Mouse (Mus musculus) lung, adult 2 months (tissue): ENCODE results near the gene Nme3. TPM values are rescaled to one million over a fixed set of nuclear protein-coding genes. Genes with fewer than 3 reads are reported as not detected.

ENCODE experiments used
- DNase-seq: peaks from one replicate; pipeline ENCODE4 v3.0.0; 2022
- H3K4me1 ChIP-seq: fragments of 200-500 bp; 2 replicates; pipeline ENCODE4 v1.6.1; 2011; ENCODE audit warnings: low read length; ENCODE audit not compliant: control insufficient read depth, insufficient read depth
- H3K4me3 ChIP-seq: fragments of 200-500 bp; replicated peaks from 2 replicates; pipeline ENCODE3; 2011; ENCODE audit warnings: low read depth, mild to moderate bottlenecking, control low read depth, low read length; ENCODE audit errors: extremely low read depth
- CTCF ChIP-seq: fragments of 200-500 bp; IDR thresholded peaks from 2 replicates; pipeline ENCODE4 v1.5.1; 2011; ENCODE audit warnings: mild to moderate bottlenecking, low read length, control low read depth; ENCODE audit not compliant: insufficient read depth
- POLR2A ChIP-seq: fragments of 200-500 bp; IDR thresholded peaks from 2 replicates; pipeline ENCODE4 v1.6.1; 2011; ENCODE audit warnings: low read depth, mild to moderate bottlenecking, control low read depth, low read length, borderline replicate concordance; ENCODE audit errors: extremely low read depth
- WGBS: fragments of 180-500 bp; shearing (Covaris S2); methylation state at CpG from one replicate; pipeline ENCODE4 v1.1.7; 2018; 5-methylcytosine and 5-hydroxymethylcytosine counted together
- polyA plus RNA-seq: library from polyadenylated mRNA; depleted of rRNA; stranded (reverse); fragments of >200 nt; gene quantifications from 2 replicates; pipeline ENCODE4 v1.2.3, GENCODE M21; 2012

The Nme3 gene
- polyA plus RNA-seq, 1 experiment, result 55.8 TPM

DNA sequence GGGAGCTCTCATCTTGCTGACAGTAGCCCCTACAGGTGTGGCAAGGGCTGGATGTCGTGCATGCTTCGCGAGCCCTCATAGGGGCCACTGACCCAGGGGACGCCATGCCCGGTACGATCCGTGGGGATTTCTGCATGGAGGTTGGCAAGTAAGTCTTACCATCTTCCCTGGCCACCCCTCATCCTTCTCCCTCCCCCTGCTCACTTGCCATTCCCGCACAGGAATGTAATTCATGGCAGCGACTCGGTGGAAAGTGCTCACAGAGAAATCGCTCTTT is 631 bp downstream of the Nme3 start:
- H3K4me1 ChIP-seq, result peaks cover 16% of the 10 kb centered on the region
- no peak for TF ChIP-seq CTCF
- no peak for TF ChIP-seq POLR2A
- H3K4me3 ChIP-seq, result peak overlapping the region; percentile 84
- no peak for DNase-seq
- WGBS, result 33% methylated on average over 11 of the region's 11 CpGs

DNA sequence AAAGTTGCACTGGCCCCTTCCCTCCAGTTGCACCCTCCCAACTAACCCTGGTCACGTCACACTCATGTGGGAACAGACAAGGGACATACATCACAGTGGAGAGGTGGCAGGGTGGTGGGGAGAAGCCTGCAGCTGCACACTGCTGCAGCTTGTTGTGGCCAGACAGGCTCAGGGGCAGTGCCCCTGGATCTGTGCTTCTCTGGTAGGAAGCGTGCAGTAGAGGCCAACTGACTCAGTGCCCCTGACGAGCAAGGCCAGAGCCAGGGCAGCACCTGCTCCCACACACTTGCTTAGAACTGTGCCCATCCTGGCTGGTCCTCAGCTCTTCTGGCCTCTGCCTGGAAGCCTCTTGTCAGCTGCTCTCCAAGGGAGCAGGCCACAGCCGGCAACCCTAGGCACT is 1.3 kb downstream of the Nme3 start:
- TF ChIP-seq CTCF (no peak), POLR2A (no peak)
- Histone ChIP-seq H3K4me1 (peaks cover 16% of the 10 kb centered on the region), H3K4me3 (no peak overlapping the region)
- DNase-seq, result no peak
- 85% methylated on average over 4 of the region's 4 CpGs for WGBS

DNA sequence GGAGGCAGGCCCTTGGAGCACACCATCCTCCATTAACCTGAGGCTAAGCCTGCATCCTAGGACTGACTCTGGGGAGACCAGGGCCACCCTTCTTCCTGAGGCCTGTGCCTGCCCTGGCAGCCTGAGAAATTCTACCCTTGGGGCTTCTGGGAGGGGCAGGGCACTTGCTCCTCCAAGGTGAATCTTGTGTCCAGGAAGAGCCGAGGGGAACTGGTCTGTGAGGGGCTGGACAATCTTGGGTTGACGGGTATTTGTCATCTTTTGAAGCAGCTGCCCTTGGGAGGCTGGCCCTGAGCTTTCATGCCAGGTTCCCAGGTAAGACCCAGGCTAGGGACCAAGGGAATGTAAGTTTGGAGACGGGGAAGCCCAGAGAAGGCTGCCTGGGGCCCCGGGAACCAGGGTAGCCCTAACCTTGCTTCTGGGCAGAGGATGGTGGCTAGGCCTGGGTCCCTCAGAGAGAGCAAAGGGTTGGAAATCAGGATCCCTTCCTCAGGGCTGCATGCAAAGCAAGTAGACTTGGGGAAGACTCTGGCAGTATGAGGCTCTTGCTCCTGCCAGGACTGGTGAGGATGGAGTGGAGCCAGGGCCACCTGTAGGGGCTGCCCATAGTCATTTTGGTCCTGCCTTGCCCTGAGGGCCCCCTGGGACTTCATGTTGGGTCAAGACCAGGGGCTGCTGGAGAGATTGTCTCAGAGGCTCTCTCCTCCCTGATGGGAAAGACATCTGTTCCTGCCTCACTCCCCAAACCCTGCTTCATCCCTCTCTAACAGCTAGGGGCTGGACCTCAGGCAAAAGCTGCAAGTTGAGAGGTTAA is 1.9 kb downstream of the Nme3 start:
- 77% methylated on average over 4 of the region's 4 CpGs for WGBS
- TF ChIP-seq POLR2A (no peak), CTCF (no peak)
- DNase-seq, result no peak
- Histone ChIP-seq H3K4me3 (no peak overlapping the region), H3K4me1 (peaks cover 16% of the 10 kb centered on the region)

DNA sequence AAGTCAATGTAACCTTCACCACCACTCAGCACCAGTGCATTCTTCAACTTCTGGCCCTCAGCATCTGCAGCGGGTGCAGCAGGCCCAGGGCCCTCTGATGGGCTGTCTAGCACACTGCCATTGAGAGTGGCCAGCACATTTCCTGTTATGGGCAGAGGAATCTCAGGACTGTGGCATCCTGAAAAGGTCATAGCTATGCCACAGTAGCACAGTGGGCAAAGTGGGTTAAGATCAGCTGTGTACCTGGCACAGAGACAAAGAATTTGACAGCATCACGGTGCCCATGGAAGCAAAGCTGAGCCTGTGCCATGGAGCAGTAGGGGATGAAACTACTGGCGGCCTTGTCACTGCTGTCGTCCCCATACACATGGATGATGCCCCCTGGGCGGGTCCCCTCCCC is 2.9 kb downstream of the Nme3 start:
- whole genome bisulfite sequencing, result 73% methylated on average over 5 of the region's 5 CpGs
- TF ChIP-seq POLR2A, result no peak
- no peak for TF ChIP-seq CTCF
- no peak for DNase-seq
- no peak overlapping the region for H3K4me3 ChIP-seq
- H3K4me1 ChIP-seq, result peaks cover 13% of the 10 kb centered on the region

DNA sequence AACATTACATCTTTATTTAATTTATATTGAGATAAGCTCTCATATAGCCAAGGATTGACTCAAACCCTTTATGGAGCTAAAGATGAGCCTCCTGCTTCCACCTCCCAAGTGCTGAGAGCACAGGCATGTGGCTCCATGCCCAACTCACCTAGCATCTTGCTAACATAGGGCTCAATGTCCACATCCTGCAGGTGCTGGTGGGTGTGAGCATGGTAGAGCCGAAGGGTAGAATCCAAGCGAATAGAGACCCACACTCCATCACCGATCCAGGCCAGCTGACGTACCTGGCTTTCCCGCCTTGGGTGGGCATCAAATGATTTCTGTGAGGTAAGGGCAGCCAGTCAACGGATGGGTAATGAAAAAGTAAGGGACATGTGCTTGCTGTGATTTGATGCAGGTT is 3.7 kb downstream of the Nme3 start:
- DNase-seq, result no peak
- 94% methylated on average over 6 of the region's 6 CpGs for WGBS
- TF ChIP-seq POLR2A, result no peak
- no peak for TF ChIP-seq CTCF
- Histone ChIP-seq H3K4me3 (no peak overlapping the region), H3K4me1 (peaks cover 10% of the 10 kb centered on the region; the same call in 1 of the 2 replicates)

DNA sequence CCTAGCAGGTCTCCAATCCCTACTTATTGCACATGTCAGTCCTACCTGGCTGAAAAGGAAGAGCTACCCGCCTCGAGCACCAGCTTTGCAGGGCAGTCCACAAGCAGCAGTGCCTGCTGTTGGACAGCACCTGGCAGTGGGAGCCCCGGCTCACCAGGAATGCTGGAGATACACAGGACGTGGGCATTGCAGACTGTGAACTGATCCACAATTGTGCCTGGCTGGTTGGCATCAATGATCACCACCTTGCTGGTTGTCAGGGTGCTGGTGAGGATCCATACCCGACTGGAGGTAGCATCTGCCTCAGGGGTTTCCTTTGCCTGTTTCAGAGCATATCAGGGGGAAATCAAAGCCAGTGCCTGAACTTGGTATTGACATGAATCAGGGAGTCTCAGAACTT is 5.8 kb downstream of the Nme3 start:
- H3K4me1 ChIP-seq, result peaks cover 2% of the 10 kb centered on the region; the same call in 1 of the 2 replicates
- no peak overlapping the region for H3K4me3 ChIP-seq
- 90% methylated on average over 5 of the region's 5 CpGs for WGBS
- TF ChIP-seq POLR2A, result no peak
- no peak for TF ChIP-seq CTCF
- DNase-seq, result no peak

DNA sequence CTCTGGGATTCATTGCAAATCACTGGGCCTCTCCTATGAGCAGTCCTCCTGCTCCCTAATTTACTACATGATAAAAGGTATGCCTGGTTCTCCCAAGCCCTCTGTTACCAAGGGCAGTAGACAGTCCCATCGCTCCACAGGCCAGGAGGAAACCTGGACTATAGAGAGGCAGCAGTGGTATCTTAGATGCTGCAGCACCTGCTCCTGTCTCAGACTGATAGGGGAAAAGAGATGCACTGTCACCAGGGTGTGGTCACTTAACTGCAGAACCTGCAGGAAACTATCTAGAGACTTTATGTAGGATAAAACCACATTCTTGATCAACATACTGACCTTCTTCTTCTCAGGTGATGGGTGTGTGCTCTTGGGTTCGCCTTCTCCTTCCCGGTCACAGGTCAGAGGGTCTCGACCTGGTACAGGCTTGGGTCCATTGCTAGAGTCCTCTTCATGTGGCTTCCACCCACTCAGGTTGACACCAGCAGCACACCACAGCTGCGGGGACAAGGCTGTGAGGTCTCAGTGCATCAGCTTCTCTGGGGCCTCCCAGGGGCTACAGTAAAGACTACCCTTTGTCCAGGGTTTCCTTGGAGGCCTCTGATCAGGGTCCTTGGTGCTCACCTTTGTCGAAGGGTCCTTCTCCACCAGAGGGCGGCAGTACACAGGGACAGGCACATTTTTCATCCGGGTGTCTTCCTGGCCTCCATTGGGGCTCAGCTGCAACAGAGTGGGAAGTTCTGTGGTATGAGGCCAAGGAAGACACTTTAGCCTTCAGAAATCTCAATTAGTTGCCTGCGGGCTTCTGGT is 6.6 kb downstream of the Nme3 start:
- no peaks in the 10 kb centered on the region for H3K4me1 ChIP-seq

DNA sequence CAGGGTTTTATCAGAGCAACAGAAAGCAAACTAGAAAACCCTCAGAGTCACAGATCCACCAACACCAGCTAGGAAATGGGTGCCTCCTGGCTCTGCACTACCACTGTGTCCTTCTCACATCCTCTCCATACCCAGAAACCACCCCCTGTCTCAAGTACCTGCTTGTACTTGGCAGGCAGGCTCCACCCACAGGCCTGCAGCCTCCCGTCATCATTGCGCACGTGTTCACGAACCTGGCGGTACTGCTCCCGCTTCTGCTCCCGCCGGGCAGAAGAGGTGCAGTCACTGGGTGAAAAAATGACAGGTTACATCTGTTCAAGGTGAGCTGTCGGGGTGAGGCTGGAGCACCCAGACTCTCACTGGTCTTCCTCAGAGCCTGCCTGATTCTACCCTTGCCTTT is 7.5 kb downstream of the Nme3 start:
- no peak for DNase-seq
- TF ChIP-seq CTCF, result no peak
- TF ChIP-seq POLR2A, result no peak
- 87% methylated on average over 9 of the region's 9 CpGs for WGBS
- Histone ChIP-seq H3K4me1 (no peaks in the 10 kb centered on the region), H3K4me3 (no peak overlapping the region)

More for the DNA sequence above, 6.6 kb downstream of the Nme3 start:
- peak; percentile 15; the same call in 1 of the 2 replicates for TF ChIP-seq CTCF
- no peak for TF ChIP-seq POLR2A
- DNase-seq, result no peak
- no peak overlapping the region for H3K4me3 ChIP-seq
- WGBS, result 64% methylated on average over 9 of the region's 9 CpGs

DNA sequence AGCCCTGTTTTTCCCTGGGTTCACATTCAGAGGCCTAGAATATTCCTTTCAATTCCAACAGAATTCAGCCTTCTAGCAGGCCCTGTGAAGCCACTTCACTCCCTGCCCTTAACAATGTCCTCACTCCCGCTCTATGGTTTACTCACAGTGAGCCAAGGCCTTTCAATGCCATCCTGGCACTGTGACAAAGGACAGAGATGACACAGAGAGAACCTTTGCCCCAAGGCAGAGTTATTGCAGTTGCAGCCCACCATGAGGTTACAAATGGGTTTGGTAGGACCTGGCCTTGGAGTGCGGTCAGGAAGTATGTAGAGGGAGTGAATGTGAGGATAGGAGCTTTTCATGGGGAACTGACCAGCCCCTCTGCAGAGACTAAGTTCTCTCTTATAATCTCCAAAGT is 11.3 kb downstream of the Nme3 start:
- Histone ChIP-seq H3K4me1 (no peaks in the 10 kb centered on the region), H3K4me3 (no peak overlapping the region)
- no peak for DNase-seq
- 87% methylated on average over 2 of the region's 2 CpGs for WGBS
- no peak for TF ChIP-seq POLR2A
- no peak for TF ChIP-seq CTCF

DNA sequence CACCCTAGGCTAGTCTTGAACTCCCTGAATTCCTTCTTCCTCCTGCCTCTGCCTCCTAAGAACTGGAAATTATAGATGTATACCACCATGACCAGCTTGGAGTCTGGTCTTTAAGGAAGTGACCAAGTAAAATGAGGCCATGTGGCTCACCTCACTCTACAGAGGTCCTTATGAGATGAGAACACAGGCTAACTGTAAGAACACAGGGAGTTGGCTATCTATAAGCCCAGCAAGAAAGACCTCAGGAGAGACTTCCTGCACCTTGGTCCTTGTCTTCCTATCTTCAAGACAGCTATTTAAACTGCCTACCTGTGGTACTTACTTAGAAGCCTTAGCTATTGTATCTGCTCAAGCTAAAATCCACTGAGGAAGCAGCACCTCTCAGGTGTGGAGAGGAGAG is 17.7 kb downstream of the Nme3 start:
- no peak for TF ChIP-seq POLR2A
- no peak for TF ChIP-seq CTCF
- no peak overlapping the region for H3K4me3 ChIP-seq
- DNase-seq, result no peak
- no peaks in the 10 kb centered on the region for H3K4me1 ChIP-seq
